Mouse (Mus musculus): ENCODE data around the gene Ddx23.

- TF ChIP-seq CTCF (IDR thresholded peaks at IDR 0.05; ENCODE audit: extremely low read depth, insufficient read depth, insufficient read length, insufficient replicate concordance) (no peak), POLR2A (IDR thresholded peaks at IDR 0.05; ENCODE audit: low read depth, low read length) (no peak)
Observed at GRCm38 (mm10) chr15:98632107-98632744, 30.5 kb downstream of the Ddx23 start.

Measured in spleen, adult 2 months (tissue).